Mouse (Mus musculus) limb, embryonic 11.5 days (tissue): ENCODE data around the gene Irf2bpl. TPM values are rescaled to one million over a fixed set of nuclear protein-coding genes. Genes with fewer than 3 reads are reported as not detected.

Experiments
- ATAC-seq: fragments of 200-750 bp; cut with Nextera tagmentation; 2 replicates; pipeline ENCODE4 v1.8.0; 2017; ENCODE audit warnings: low read depth; ENCODE audit not compliant: insufficient number of reproducible peaks, low FRiP score, low TSS enrichment
- DNase-seq: peaks from one replicate; pipeline ENCODE4 v3.0.0-alpha.2; 2015; ENCODE audit warnings: low spot score
- H3K27ac ChIP-seq: fragments of 300-500 bp; sonication (generic); replicated peaks from 2 replicates; pipeline ENCODE4 v1.5.1; 2014; ENCODE audit warnings: low read depth, mild to moderate bottlenecking, low read length
- H3K27me3 ChIP-seq: fragments of 300-500 bp; sonication (generic); 2 replicates; pipeline ENCODE4 v1.6.1; 2014; ENCODE audit warnings: mild to moderate bottlenecking, low read length, mixed read lengths; ENCODE audit not compliant: control insufficient read depth, insufficient read depth
- H3K36me3 ChIP-seq: fragments of 300-500 bp; sonication (generic); 2 replicates; pipeline ENCODE4 v1.6.1; 2014; ENCODE audit warnings: mild to moderate bottlenecking, low read length, moderate library complexity, mixed read lengths; ENCODE audit not compliant: control insufficient read depth, insufficient read depth
- H3K4me1 ChIP-seq: fragments of 300-500 bp; sonication (generic); 2 replicates; pipeline ENCODE4 v1.6.1; 2014; ENCODE audit warnings: low read length, mixed read lengths; ENCODE audit not compliant: control insufficient read depth, insufficient read depth
- H3K4me2 ChIP-seq: fragments of 300-500 bp; sonication (generic); 2 replicates; pipeline ENCODE4 v1.6.1; 2014; ENCODE audit warnings: low read depth, mild to moderate bottlenecking, moderate library complexity; ENCODE audit not compliant: severe bottlenecking
- H3K4me3 ChIP-seq: fragments of 300-500 bp; sonication (generic); 2 replicates; pipeline ENCODE4 v1.5.1; 2014; ENCODE audit warnings: low read depth, low read length
- H3K9ac ChIP-seq: fragments of 300-500 bp; sonication (generic); 2 replicates; pipeline ENCODE4 v1.6.1; 2014; ENCODE audit warnings: mild to moderate bottlenecking, low read length
- H3K9me3 ChIP-seq: fragments of 300-500 bp; sonication (generic); 2 replicates; pipeline ENCODE4 v1.6.1; 2016; ENCODE audit warnings: low read length; ENCODE audit not compliant: control insufficient read depth
- WGBS: fragments of 180-500 bp; shearing (Covaris S2); extraction: QIAGEN DNeasy Blood & Tissue Kit; methylation state at CpG from one replicate; pipeline ENCODE4 v1.1.7; 2014; 5-methylcytosine and 5-hydroxymethylcytosine counted together
- polyA plus RNA-seq: library from polyadenylated mRNA; unstranded; fragments of >200 nt; fragmentation: Nextera tagmentation; extraction: Ambion mirVana; gene quantifications from 2 replicates; pipeline ENCODE4 v1.2.1, GENCODE M21; 2014

Irf2bpl gene
- polyA plus RNA-seq, 1 experiment from 2014 or later: 17.9 TPM

DNA sequence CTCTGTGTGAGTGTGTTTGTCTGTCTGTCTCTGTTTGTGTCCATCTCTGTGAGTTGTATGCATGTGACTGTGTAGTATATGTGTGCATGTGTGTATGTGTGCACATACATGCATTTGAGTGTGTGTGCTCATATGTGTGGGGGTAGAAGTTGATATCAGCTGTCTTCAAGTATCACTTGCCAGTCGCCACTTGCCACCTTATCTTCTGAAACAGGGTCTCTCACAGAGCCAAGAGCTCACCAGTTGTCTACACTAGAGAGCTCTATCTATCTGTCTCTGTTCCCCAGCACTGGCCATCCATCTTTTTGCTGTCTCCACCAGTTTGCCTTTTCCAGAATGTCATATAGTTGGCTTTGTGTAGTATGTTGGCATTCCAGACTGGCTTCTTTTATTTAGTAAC is 31.1 kb downstream of the Irf2bpl start:
- Histone ChIP-seq H3K27ac (no peak overlapping the region), H3K36me3 (no peaks in the 10 kb centered on the region), H3K9ac (no peak overlapping the region), H3K27me3 (no peaks in the 10 kb centered on the region; the same call in 1 of the 2 replicates), H3K4me3 (no peak overlapping the region), H3K9me3 (no peaks in the 10 kb centered on the region), H3K4me1 (peaks cover 11% of the 10 kb centered on the region), H3K4me2 (no peak overlapping the region)
- 75% methylated on average over 1 of the region's 1 CpGs for WGBS
- ATAC-seq (no peak), DNase-seq (no peak)

DNA sequence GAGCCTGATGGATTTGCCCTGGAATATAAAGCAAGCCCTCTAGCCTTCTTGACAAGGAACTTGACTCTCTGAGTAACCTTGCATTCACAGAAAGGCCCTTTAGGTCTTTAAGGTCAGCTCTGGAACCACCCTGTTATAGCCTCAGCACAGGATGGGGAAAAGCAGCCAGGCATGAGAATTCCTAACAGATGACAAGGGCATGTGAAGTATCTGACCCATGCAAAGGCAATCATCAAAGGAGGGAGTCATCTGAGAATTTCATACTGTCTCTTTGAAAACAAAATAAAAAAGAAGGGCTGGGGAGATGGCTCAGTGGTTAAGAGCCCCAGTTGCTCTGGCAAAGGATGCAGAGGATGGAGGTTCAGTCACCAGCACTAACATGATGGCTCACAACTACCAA is 33.3 kb downstream of the Irf2bpl start:
- Histone ChIP-seq H3K4me1 (peaks cover 11% of the 10 kb centered on the region), H3K9me3 (no peaks in the 10 kb centered on the region), H3K4me2 (no peak overlapping the region), H3K27ac (no peak overlapping the region), H3K36me3 (no peaks in the 10 kb centered on the region), H3K9ac (no peak overlapping the region), H3K4me3 (no peak overlapping the region), H3K27me3 (no peaks in the 10 kb centered on the region)
- DNase-seq (no peak), ATAC-seq (no peak)

- no peak overlapping the region for H3K27ac ChIP-seq
- H3K4me3 ChIP-seq: no peak overlapping the region
- no peaks in the 10 kb centered on the region for H3K36me3 ChIP-seq
- ATAC-seq (no peak), DNase-seq (no peak)
- no peak overlapping the region for H3K9ac ChIP-seq
- no peak overlapping the region for H3K4me2 ChIP-seq
- no peaks in the 10 kb centered on the region for H3K9me3 ChIP-seq
- 87% methylated on average over 5 of the region's 5 CpGs for WGBS
- H3K27me3 ChIP-seq: no peaks in the 10 kb centered on the region
- peaks cover 7% of the 10 kb centered on the region for H3K4me1 ChIP-seq
Observed at GRCm38 (mm10) chr12:86850746-86851145, 33.9 kb downstream of the Irf2bpl start.

DNA sequence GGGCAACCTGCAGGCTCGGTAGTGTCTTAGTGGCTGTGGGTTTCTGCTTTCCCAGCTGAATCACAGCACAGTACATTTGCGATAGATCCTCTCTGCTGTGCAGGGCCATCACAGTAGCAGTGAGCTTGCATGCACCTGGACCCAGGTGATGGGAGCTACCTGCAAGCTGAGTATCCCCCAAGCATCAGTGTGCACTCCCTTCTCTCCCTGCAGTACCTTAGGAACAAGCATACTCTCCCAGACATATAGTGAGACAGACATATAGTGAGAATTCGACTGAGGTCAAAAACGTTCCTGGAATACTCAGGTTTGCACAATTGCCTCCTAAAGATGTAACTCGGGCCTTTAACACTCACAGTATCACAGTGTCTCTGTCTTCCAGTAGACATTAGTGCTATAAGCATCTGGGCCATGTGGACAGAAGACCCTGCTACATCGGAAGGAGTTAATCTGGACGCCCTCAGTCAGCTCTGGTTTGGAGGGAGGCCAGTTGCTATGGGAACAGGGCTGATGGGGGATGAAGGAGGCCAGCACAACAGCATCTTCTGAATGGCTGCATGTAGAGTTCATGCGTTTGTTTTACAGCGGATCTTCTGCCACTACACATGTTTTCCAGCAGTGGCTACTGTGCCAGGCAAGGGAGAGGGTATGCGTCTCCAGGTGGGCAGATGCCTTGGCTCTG is 34.5 kb downstream of the Irf2bpl start:
- Histone ChIP-seq H3K9ac (no peak overlapping the region), H3K27me3 (no peaks in the 10 kb centered on the region), H3K4me2 (no peak overlapping the region), H3K36me3 (no peaks in the 10 kb centered on the region), H3K4me1 (0 out of 2 replicates have a peak, but pooled peaks cover 1% of the 10 kb centered on the region), H3K27ac (no peak overlapping the region), H3K4me3 (no peak overlapping the region), H3K9me3 (no peaks in the 10 kb centered on the region)
- ATAC-seq (no peak), DNase-seq (no peak)
- WGBS: 79% methylated on average over 10 of the region's 10 CpGs

GRCm38 (mm10) chr12:86842866-86843459 is 41.6 kb downstream of the Irf2bpl start:
- Histone ChIP-seq H3K9ac (no peak overlapping the region), H3K4me2 (no peak overlapping the region), H3K9me3 (no peaks in the 10 kb centered on the region), H3K4me3 (no peak overlapping the region), H3K27me3 (no peaks in the 10 kb centered on the region), H3K36me3 (no peaks in the 10 kb centered on the region), H3K4me1 (peaks cover 3% of the 10 kb centered on the region; the same call in 1 of the 2 replicates), H3K27ac (no peak overlapping the region)
- WGBS: 34% methylated on average over 15 of the region's 15 CpGs
- ATAC-seq: no peak
- no peak for DNase-seq

DNA sequence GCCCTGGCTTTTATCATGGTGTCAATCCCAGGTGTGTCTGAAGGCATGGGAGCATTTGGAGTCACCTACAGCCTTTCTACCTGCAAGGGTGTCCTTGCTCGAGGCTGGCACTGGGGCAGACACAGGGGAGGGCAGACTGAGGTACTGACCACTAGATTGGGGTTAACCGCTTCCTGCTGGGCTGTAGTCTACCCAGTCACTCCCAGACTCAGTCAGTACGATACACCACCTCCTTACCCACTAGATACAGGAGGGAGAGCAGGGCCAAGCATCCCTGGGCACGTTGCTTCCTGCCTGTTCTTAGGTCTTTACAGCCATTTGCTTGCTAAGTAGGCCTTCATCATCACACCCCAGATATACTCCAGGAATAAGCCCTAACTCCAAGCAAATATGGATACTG is 44.1 kb downstream of the Irf2bpl start:
- Histone ChIP-seq H3K27me3 (no peaks in the 10 kb centered on the region), H3K27ac (no peak overlapping the region), H3K9me3 (no peaks in the 10 kb centered on the region), H3K4me1 (peaks cover 5% of the 10 kb centered on the region; the same call in 1 of the 2 replicates), H3K9ac (no peak overlapping the region), H3K36me3 (no peaks in the 10 kb centered on the region), H3K4me2 (no peak overlapping the region), H3K4me3 (no peak overlapping the region)
- ATAC-seq (no peak), DNase-seq (no peak)
- WGBS: 87% methylated on average over 4 of the region's 4 CpGs

- Histone ChIP-seq H3K4me3 (no peak overlapping the region), H3K27ac (no peak overlapping the region), H3K4me1 (peaks cover 5% of the 10 kb centered on the region; the same call in 1 of the 2 replicates)
Observed at GRCm38 (mm10) chr12:86838181-86838580, 46.4 kb downstream of the Irf2bpl start.

DNA sequence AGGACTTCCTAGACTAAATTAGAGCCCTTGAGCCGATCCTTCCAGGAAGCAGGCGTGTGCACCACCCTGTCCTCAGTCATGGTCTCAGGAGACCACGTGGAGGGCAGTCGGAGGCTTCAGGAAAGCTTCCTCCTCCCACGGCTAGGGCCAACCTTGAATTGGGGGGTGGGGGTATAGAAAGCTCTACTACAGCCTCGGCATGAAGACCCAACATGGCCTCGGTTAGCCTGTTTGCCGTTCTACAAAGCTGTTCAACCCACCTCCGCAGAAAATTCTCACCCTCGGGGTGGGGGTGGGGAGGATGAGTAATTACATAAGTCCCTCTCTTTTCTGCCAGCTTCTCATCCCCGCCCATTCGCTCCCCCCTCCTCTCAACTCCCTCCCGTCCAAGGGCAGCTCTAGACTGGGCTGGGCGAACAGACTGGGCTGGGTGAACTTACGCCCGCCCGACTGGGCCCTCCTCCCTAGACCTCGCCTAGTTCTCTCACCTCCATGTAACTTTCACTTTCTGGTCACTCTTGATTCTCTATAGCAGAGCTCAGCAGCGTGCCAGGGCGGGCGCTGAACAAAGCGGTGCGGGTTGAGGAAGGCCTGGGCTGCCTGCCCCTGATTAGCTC is 48.1 kb downstream of the Irf2bpl start:
- no peak overlapping the region for H3K4me3 ChIP-seq
- 25% methylated on average over 23 of the region's 23 CpGs for WGBS

More at GRCm38 (mm10) chr12:86838181-86838580, 46.4 kb downstream of the Irf2bpl start:
- ATAC-seq (no peak), DNase-seq (no peak)
- H3K4me2 ChIP-seq: no peak overlapping the region
- H3K27me3 ChIP-seq: no peaks in the 10 kb centered on the region
- WGBS: 71% methylated on average over 2 of the region's 2 CpGs
- no peaks in the 10 kb centered on the region for H3K36me3 ChIP-seq
- H3K9me3 ChIP-seq: no peaks in the 10 kb centered on the region
- H3K9ac ChIP-seq: no peak overlapping the region

More for the DNA sequence above, 48.1 kb downstream of the Irf2bpl start:
- Histone ChIP-seq H3K36me3 (no peaks in the 10 kb centered on the region), H3K9me3 (no peaks in the 10 kb centered on the region), H3K9ac (0 out of 2 replicates have a peak overlapping the region, but pooled peaks have one; percentile 38), H3K4me1 (peaks cover 17% of the 10 kb centered on the region), H3K27ac (no peak overlapping the region; the same call in 1 of the 2 replicates), H3K4me2 (0 out of 2 replicates have a peak overlapping the region, but pooled peaks have one; percentile 16), H3K27me3 (no peaks in the 10 kb centered on the region)
- DNase-seq (peak; percentile 52), ATAC-seq (peak; percentile 75)
